Mouse (Mus musculus) forebrain, embryonic 10.5 days (tissue): ENCODE data around the gene Gm5244. TPM values are rescaled to one million over a fixed set of nuclear protein-coding genes. Genes with fewer than 3 reads are reported as not detected.

Experiments
- DNase-seq: peaks from one replicate; pipeline ENCODE4 v3.0.0-alpha.2; 2017; ENCODE audit warnings: low spot score; ENCODE audit errors: extremely low spot score
- H3K27ac ChIP-seq: fragments of 300-500 bp; sonication (generic); 2 replicates; pipeline ENCODE4 v1.5.1; 2016; ENCODE audit warnings: mild to moderate bottlenecking
- H3K27me3 ChIP-seq: fragments of 300-500 bp; sonication (generic); 2 replicates; pipeline ENCODE4 v1.6.1; 2016; ENCODE audit warnings: mild to moderate bottlenecking; ENCODE audit not compliant: poor library complexity, severe bottlenecking
- H3K36me3 ChIP-seq: fragments of 300-500 bp; sonication (generic); replicated peaks from 2 replicates; pipeline ENCODE4 v1.6.1; 2016; ENCODE audit warnings: mild to moderate bottlenecking, moderate library complexity
- H3K4me1 ChIP-seq: fragments of 300-500 bp; sonication (generic); 2 replicates; pipeline ENCODE4 v1.6.1; 2016
- H3K4me3 ChIP-seq: fragments of 300-500 bp; sonication (generic); 2 replicates; pipeline ENCODE4 v1.5.1; 2016; ENCODE audit warnings: mild to moderate bottlenecking, moderate library complexity
- H3K9me3 ChIP-seq: fragments of 300-500 bp; sonication (generic); 2 replicates; pipeline ENCODE4 v1.6.1; 2016; ENCODE audit warnings: mild to moderate bottlenecking, moderate library complexity
- WGBS: fragments of 180-500 bp; shearing (Covaris S2); methylation state at CpG from one replicate; pipeline ENCODE4 v1.1.7; 2016; 5-methylcytosine and 5-hydroxymethylcytosine counted together
- polyA plus RNA-seq: library from polyadenylated mRNA; unstranded; fragments of >200 nt; fragmentation: Nextera tagmentation; extraction: Ambion mirVana; gene quantifications from 2 replicates; pipeline ENCODE4 v1.2.1, GENCODE M21; 2016

Gene Gm5244
- polyA plus RNA-seq, 1 experiment from 2014 or later: not detected

- no peaks in the 10 kb centered on the region for H3K27me3 ChIP-seq
- no peak for DNase-seq
- H3K27ac ChIP-seq: no peak overlapping the region
- no peaks in the 10 kb centered on the region for H3K36me3 ChIP-seq
- no peak overlapping the region for H3K4me3 ChIP-seq
- no peaks in the 10 kb centered on the region for H3K9me3 ChIP-seq
- H3K4me1 ChIP-seq: no peaks in the 10 kb centered on the region
- 70% methylated on average over 4 of the region's 4 CpGs for WGBS
These were observed 21.9 kb upstream of the Gm5244 start for GRCm38 (mm10) chr19:12824549-12824948.

- Histone ChIP-seq H3K27ac (no peak overlapping the region), H3K4me3 (no peak overlapping the region), H3K27me3 (no peaks in the 10 kb centered on the region), H3K4me1 (no peaks in the 10 kb centered on the region), H3K9me3 (no peaks in the 10 kb centered on the region), H3K36me3 (no peaks in the 10 kb centered on the region)
- DNase-seq: no peak
- 71% methylated on average over 2 of the region's 2 CpGs for WGBS
These were observed 15.6 kb upstream of the Gm5244 start for GRCm38 (mm10) chr19:12830823-12831430.

- Histone ChIP-seq H3K27me3 (no peaks in the 10 kb centered on the region), H3K4me1 (no peaks in the 10 kb centered on the region), H3K36me3 (no peaks in the 10 kb centered on the region), H3K27ac (no peak overlapping the region), H3K4me3 (no peak overlapping the region), H3K9me3 (no peaks in the 10 kb centered on the region)
- DNase-seq: no peak
- WGBS: 74% methylated on average over 1 of the region's 1 CpGs
These were observed 14.9 kb upstream of the Gm5244 start for GRCm38 (mm10) chr19:12831559-12831958.

- Histone ChIP-seq H3K4me1 (no peaks in the 10 kb centered on the region), H3K27ac (no peak overlapping the region), H3K9me3 (no peaks in the 10 kb centered on the region), H3K4me3 (no peak overlapping the region), H3K27me3 (no peaks in the 10 kb centered on the region), H3K36me3 (no peaks in the 10 kb centered on the region)
- WGBS: 89% methylated on average over 3 of the region's 3 CpGs
- no peak for DNase-seq
These were observed 12.9 kb upstream of the Gm5244 start for GRCm38 (mm10) chr19:12833625-12834024.

GRCm38 (mm10) chr19:12838507-12838906 is 8.0 kb upstream of the Gm5244 start:
- no peak for DNase-seq
- 95% methylated on average over 1 of the region's 1 CpGs for WGBS
- Histone ChIP-seq H3K4me3 (no peak overlapping the region), H3K9me3 (no peaks in the 10 kb centered on the region), H3K36me3 (no peaks in the 10 kb centered on the region), H3K4me1 (no peaks in the 10 kb centered on the region), H3K27ac (no peak overlapping the region), H3K27me3 (no peaks in the 10 kb centered on the region)

GRCm38 (mm10) chr19:12856983-12857382 is 10.5 kb downstream of the Gm5244 start, which contains the start of gene Olfr1444:
Olfr1444 (plus strand) TSS chr19:12857283.
- Histone ChIP-seq H3K9me3 (peaks cover 10% of the 10 kb centered on the region), H3K27me3 (no peaks in the 10 kb centered on the region), H3K27ac (no peak within 1 kb of the TSS), H3K4me1 (no peaks in the 10 kb centered on the region), H3K4me3 (no peak within 1 kb of the TSS), H3K36me3 (no peaks in the 10 kb centered on the region)
- DNase-seq: no peak
- WGBS: 60% methylated on average over 1 of the region's 1 CpGs

GRCm38 (mm10) chr19:12883555-12883954 is 37.1 kb downstream of the Gm5244 start, which contains the start of gene Olfr1445:
Olfr1445 (plus strand) TSS chr19:12883855.
- no peak for DNase-seq
- 88% methylated on average over 2 of the region's 2 CpGs for WGBS
- Histone ChIP-seq H3K36me3 (no peaks in the 10 kb centered on the region), H3K4me1 (no peaks in the 10 kb centered on the region), H3K27me3 (no peaks in the 10 kb centered on the region), H3K9me3 (peaks cover 10% of the 10 kb centered on the region; the same call in 1 of the 2 replicates), H3K4me3 (no peak within 1 kb of the TSS), H3K27ac (no peak within 1 kb of the TSS)

- H3K36me3 ChIP-seq: no peaks in the 10 kb centered on the region
- no peaks in the 10 kb centered on the region for H3K4me1 ChIP-seq
- no peak for DNase-seq
- no peaks in the 10 kb centered on the region for H3K27me3 ChIP-seq
- 76% methylated on average over 1 of the region's 1 CpGs for WGBS
- peaks cover 3% of the 10 kb centered on the region; the same call in 1 of the 2 replicates for H3K9me3 ChIP-seq
- no peak within 1 kb of the TSS for H3K4me3 ChIP-seq
- no peak within 1 kb of the TSS for H3K27ac ChIP-seq
These were observed 46.9 kb downstream of the Gm5244 start, which contains the start of gene Olfr1446 for GRCm38 (mm10) chr19:12893424-12893823. Olfr1446 (minus strand) TSS chr19:12893524.

Other genes starting within 250 kb of the Gm5244 start
- gene Gm4952, start 246.7 kb upstream of the Gm5244 start, polyA plus RNA-seq: not detected in 2 replicates
- not detected in 2 replicates for gene Glyat, start 213.4 kb upstream of the Gm5244 start, polyA plus RNA-seq
- not detected in 2 replicates for gene Olfr1442, start 176.2 kb upstream of the Gm5244 start, polyA plus RNA-seq
- not detected in 2 replicates for gene Olfr1443, start 168.6 kb upstream of the Gm5244 start, polyA plus RNA-seq
- not detected in 2 replicates for gene Keg1, start 150.9 kb upstream of the Gm5244 start, polyA plus RNA-seq
- 1.9 and 2.1 TPM in 2 replicates for gene Cntf, start 81.0 kb upstream of the Gm5244 start, polyA plus RNA-seq
- gene Zfp91, start 50.6 kb upstream of the Gm5244 start, polyA plus RNA-seq: 14.1 and 14.3 TPM in 2 replicates
- 0.76 and 0.77 TPM in 2 replicates for gene Lpxn, start 50.5 kb upstream of the Gm5244 start, polyA plus RNA-seq
- gene Olfr1444, start 10.6 kb downstream of the Gm5244 start, polyA plus RNA-seq: not detected in 2 replicates
- not detected in 2 replicates for gene Olfr1445, start 37.2 kb downstream of the Gm5244 start, polyA plus RNA-seq
- not detected in 2 replicates for gene Olfr1446, start 46.8 kb downstream of the Gm5244 start, polyA plus RNA-seq
- not detected in 2 replicates for gene Olfr1447, start 57.1 kb downstream of the Gm5244 start, polyA plus RNA-seq
- not detected in 2 replicates for gene Olfr1448, start 77.7 kb downstream of the Gm5244 start, polyA plus RNA-seq
- not detected in 2 replicates for gene Olfr1449, start 84.2 kb downstream of the Gm5244 start, polyA plus RNA-seq
- not detected in 2 replicates for gene Olfr1450, start 103.6 kb downstream of the Gm5244 start, polyA plus RNA-seq
- not detected in 2 replicates for gene Olfr1451, start 148.3 kb downstream of the Gm5244 start, polyA plus RNA-seq
- not detected in 2 replicates for gene Olfr1453, start 181.6 kb downstream of the Gm5244 start, polyA plus RNA-seq
- not detected in 2 replicates for gene Olfr1454, start 213.9 kb downstream of the Gm5244 start, polyA plus RNA-seq